Mouse (Mus musculus) midbrain, embryonic 13.5 days (tissue): ENCODE results near the gene Ube4a. TPM values are rescaled to one million over a fixed set of nuclear protein-coding genes. Genes with fewer than 3 reads are reported as not detected.

Experiments used
- ATAC-seq: fragments of 200-750 bp; cut with Nextera tagmentation; 2 replicates; pipeline ENCODE4 v1.8.0; 2017; ENCODE audit warnings: mild to moderate bottlenecking, moderate TSS enrichment, moderate library complexity
- H3K27ac ChIP-seq: fragments of 300-500 bp; sonication (generic); 2 replicates; pipeline ENCODE4 v1.5.1; 2015; ENCODE audit warnings: inconsistent platforms, mild to moderate bottlenecking, moderate library complexity
- H3K27me3 ChIP-seq: fragments of 300-500 bp; sonication (generic); 2 replicates; pipeline ENCODE4 v1.6.1; 2015; ENCODE audit warnings: mild to moderate bottlenecking, inconsistent platforms
- H3K36me3 ChIP-seq: fragments of 300-500 bp; sonication (generic); 2 replicates; pipeline ENCODE4 v1.6.1; 2015; ENCODE audit warnings: mild to moderate bottlenecking, inconsistent platforms
- H3K4me1 ChIP-seq: fragments of 300-500 bp; sonication (generic); replicated peaks from 2 replicates; pipeline ENCODE4 v1.6.1; 2015; ENCODE audit warnings: inconsistent platforms
- H3K4me2 ChIP-seq: fragments of 300-500 bp; sonication (generic); replicated peaks from 2 replicates; pipeline ENCODE4 v1.6.1; 2015; ENCODE audit warnings: moderate library complexity, mild to moderate bottlenecking, inconsistent platforms
- H3K4me3 ChIP-seq: fragments of 300-500 bp; sonication (generic); replicated peaks from 2 replicates; pipeline ENCODE4 v1.5.1; 2015; ENCODE audit warnings: mild to moderate bottlenecking, inconsistent platforms
- H3K9ac ChIP-seq: fragments of 300-500 bp; sonication (generic); replicated peaks from 2 replicates; pipeline ENCODE4 v1.6.1; 2015; ENCODE audit warnings: mild to moderate bottlenecking, inconsistent platforms
- H3K9me3 ChIP-seq: fragments of 300-500 bp; sonication (generic); 2 replicates; pipeline ENCODE4 v1.6.1; 2016; ENCODE audit warnings: mild to moderate bottlenecking, inconsistent platforms
- WGBS: fragments of 180-500 bp; shearing (Covaris S2); methylation state at CpG from one replicate; pipeline ENCODE4 v1.1.7; 2015; 5-methylcytosine and 5-hydroxymethylcytosine counted together
- polyA plus RNA-seq: library from polyadenylated mRNA; unstranded; fragments of >200 nt; fragmentation: Nextera tagmentation; extraction: Ambion mirVana; gene quantifications from 2 replicates; pipeline ENCODE4 v1.2.1, GENCODE M21; 2015

Gene Ube4a
- polyA plus RNA-seq, 1 experiment from 2014 or later: 36.9 TPM

DNA sequence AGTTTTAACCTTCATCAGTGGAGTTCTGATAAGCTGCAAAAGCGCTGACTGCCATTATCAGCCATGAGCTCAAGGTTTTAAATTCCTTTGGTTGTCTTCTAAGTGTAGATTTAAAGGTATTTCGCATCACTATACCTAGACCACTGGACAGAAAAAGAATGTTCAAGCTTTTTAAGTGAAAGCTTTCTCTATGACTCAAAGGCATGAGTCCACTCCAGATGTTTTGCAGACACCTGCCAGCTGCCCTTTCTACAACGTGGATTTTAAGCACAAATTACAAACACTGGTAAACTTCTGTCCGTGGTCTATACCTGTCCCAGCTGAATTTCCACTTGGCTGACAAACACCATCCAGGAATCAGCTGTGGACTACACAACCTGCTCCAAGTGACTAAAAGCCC, 29.6 kb upstream of the Ube4a start:
- Histone ChIP-seq H3K4me1 (no peaks in the 10 kb centered on the region), H3K27ac (no peak overlapping the region), H3K9ac (no peak overlapping the region), H3K36me3 (no peaks in the 10 kb centered on the region), H3K4me3 (no peak overlapping the region), H3K9me3 (no peaks in the 10 kb centered on the region), H3K27me3 (no peaks in the 10 kb centered on the region), H3K4me2 (no peak overlapping the region)
- 80% methylated on average over 4 of the region's 4 CpGs for WGBS
- ATAC-seq: no peak

DNA sequence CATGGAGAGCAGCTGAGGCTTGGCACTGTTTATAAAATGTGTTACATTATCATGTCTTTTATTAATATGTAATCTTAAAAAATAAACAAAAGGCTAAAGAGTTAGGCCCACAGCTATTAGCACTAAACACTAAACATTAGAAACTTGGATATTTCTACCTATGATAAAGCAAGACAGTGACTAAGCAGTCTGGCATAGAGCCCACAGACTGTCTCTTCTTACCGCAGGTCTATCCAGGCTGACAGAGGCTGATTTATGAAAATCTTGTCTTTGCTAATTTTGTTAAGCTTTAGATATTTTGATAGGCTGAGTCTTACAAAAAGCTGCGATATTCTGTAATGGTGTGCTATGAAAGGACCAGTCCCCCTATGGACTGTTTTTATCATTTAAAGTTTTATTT, 27.9 kb upstream of the Ube4a start:
- no peaks in the 10 kb centered on the region for H3K4me1 ChIP-seq
- H3K36me3 ChIP-seq: no peaks in the 10 kb centered on the region
- H3K4me3 ChIP-seq: no peak overlapping the region
- no peak overlapping the region for H3K9ac ChIP-seq
- H3K27me3 ChIP-seq: no peaks in the 10 kb centered on the region
- no peak overlapping the region for H3K27ac ChIP-seq
- H3K4me2 ChIP-seq: no peak overlapping the region
- ATAC-seq: no peak
- no peaks in the 10 kb centered on the region for H3K9me3 ChIP-seq
- 96% methylated on average over 2 of the region's 2 CpGs for WGBS

DNA sequence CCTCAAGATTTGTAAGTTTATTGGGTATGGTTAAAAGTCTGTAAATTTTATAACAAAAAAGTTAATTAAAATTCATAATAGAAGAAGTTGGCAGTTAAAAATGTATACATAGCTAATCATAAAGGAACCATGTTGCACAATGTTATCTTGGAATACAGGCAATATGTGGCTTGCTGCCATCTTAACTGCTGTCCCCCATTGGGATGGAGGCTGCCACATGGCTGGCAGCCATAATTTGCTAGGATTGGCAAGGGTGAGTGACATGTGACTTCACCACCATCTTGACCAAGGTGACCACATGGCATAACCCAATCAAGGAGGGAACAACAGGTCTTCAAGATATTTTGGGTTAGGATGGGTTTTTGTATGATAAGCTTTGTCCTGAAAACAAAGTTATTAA, 26.9 kb upstream of the Ube4a start:
- H3K27me3 ChIP-seq: no peaks in the 10 kb centered on the region

DNA sequence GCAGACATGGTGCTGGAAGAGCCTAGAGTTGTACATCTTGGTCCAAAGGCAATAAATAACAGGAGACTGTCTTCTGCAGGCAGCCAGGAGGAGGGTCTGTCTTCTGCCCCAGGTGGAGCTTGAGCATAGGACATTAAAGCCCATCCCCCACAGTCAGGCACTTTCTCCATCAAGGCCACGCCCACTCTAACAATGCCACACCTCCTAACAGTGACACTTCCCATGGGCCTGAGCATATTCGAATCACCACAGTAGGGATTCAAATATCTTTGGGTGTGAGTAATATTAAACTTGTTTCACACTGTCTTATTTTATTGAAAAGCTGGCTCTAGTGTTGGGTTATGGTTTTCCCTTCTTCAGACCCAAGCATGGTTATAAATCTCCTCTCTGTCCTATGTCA, 26.4 kb upstream of the Ube4a start:
- no peak overlapping the region for H3K9ac ChIP-seq
- 88% methylated on average over 2 of the region's 2 CpGs for WGBS
- no peak for ATAC-seq
- H3K27me3 ChIP-seq: no peaks in the 10 kb centered on the region
- H3K36me3 ChIP-seq: no peaks in the 10 kb centered on the region
- H3K27ac ChIP-seq: no peak overlapping the region
- no peaks in the 10 kb centered on the region for H3K4me1 ChIP-seq
- H3K9me3 ChIP-seq: no peaks in the 10 kb centered on the region
- H3K4me2 ChIP-seq: no peak overlapping the region
- H3K4me3 ChIP-seq: no peak overlapping the region

More for the DNA sequence above, 26.9 kb upstream of the Ube4a start:
- no peaks in the 10 kb centered on the region for H3K4me1 ChIP-seq
- no peaks in the 10 kb centered on the region for H3K36me3 ChIP-seq
- no peaks in the 10 kb centered on the region for H3K9me3 ChIP-seq
- no peak overlapping the region for H3K27ac ChIP-seq
- no peak overlapping the region for H3K4me3 ChIP-seq
- H3K9ac ChIP-seq: no peak overlapping the region
- ATAC-seq: no peak
- H3K4me2 ChIP-seq: no peak overlapping the region

- WGBS: 80% methylated on average over 5 of the region's 5 CpGs
- no peak overlapping the region for H3K4me2 ChIP-seq
- no peak overlapping the region for H3K9ac ChIP-seq
- no peaks in the 10 kb centered on the region for H3K36me3 ChIP-seq
- H3K27me3 ChIP-seq: no peaks in the 10 kb centered on the region
- ATAC-seq: no peak
- H3K4me1 ChIP-seq: no peaks in the 10 kb centered on the region
- H3K9me3 ChIP-seq: no peaks in the 10 kb centered on the region
- no peak overlapping the region for H3K4me3 ChIP-seq
- H3K27ac ChIP-seq: no peak overlapping the region
Observed at GRCm38 (mm10) chr9:44986976-44987375, 21.6 kb upstream of the Ube4a start.

DNA sequence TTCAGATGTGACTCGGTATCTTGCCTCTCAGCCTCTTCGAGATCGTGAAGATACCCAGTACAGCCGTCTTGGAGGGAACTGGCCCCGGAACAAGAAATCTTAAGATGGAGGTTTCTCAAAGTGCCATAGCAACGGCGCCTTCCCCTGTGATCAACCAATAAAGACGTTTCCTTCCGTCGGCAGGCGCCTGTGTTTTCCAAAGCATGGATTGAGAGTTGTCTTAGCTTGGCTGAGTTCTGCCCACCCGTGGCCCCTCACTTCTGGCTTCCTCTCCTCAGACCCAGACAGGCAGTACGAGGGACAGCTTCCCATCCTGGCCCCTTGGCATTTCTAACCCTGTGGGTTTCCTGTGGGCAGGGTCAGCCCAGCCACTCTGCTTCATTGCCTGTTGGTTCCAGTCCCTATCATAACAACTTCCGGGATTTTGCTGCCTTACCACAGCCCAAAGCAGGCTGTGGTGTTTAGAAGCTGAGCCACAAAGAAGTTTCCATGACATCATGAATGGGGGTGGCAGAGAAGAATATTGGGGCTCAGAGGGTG, 20.9 kb upstream of the Ube4a start:
- WGBS: 49% methylated on average over 14 of the region's 14 CpGs

DNA sequence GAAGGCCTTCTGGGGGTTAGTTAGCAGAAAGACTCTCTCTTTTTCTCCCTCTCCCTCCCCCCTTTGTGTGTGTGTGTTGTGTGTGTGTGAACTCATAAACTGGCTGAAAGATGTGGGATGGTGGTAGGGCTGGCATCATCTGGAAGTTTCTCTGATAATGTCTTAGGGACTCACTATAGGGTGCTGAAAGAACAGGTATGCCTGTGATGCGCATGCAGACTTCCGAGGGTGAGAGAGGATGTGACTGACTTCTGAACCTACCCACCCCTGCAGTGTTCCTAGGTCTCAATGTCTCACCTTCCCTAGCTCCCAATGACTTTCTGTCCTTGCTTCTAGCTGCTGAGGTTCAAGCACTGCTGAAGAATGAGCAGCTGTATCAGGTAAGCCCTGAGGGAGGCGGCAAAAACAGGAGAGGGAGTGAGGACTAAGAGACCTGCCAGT, 20.3 kb upstream of the Ube4a start:
- 83% methylated on average over 3 of the region's 3 CpGs for WGBS

More for the DNA sequence above, 20.9 kb upstream of the Ube4a start:
- Histone ChIP-seq H3K4me2 (no peak overlapping the region), H3K9me3 (no peaks in the 10 kb centered on the region), H3K36me3 (no peaks in the 10 kb centered on the region), H3K9ac (no peak overlapping the region), H3K4me1 (no peaks in the 10 kb centered on the region), H3K27me3 (no peaks in the 10 kb centered on the region), H3K4me3 (no peak overlapping the region), H3K27ac (no peak overlapping the region)
- ATAC-seq: no peak

DNA sequence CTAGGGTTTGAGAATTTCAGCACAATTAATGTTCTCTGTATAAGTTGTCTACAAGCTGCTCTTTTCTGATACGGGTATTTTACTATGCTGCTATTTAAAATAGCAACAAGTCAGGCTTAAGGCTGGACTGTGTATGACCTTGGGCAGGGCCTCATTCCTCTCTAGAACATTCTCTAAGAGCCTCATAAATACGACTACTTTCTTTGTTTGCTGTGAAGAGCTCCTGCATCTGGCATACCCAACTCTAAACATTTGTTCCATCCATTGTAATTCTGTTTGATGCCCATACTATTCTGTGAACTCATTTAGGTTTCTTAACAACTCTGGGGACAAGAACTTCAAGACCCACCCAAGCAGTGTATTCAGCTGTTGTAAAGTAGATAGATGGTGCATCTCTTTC, 17.6 kb upstream of the Ube4a start:
- H3K9me3 ChIP-seq: no peaks in the 10 kb centered on the region
- no peak overlapping the region for H3K4me3 ChIP-seq
- H3K36me3 ChIP-seq: no peaks in the 10 kb centered on the region
- no peak overlapping the region for H3K27ac ChIP-seq
- H3K4me2 ChIP-seq: no peak overlapping the region
- H3K9ac ChIP-seq: no peak overlapping the region
- H3K4me1 ChIP-seq: no peaks in the 10 kb centered on the region
- H3K27me3 ChIP-seq: 0 out of 2 replicates have a peak, but pooled peaks cover 5% of the 10 kb centered on the region
- no peak for ATAC-seq
- WGBS: 85% methylated on average over 2 of the region's 2 CpGs

More for the DNA sequence above, 20.3 kb upstream of the Ube4a start:
- no peaks in the 10 kb centered on the region for H3K9me3 ChIP-seq
- H3K27me3 ChIP-seq: no peaks in the 10 kb centered on the region
- H3K4me3 ChIP-seq: no peak overlapping the region
- H3K27ac ChIP-seq: no peak overlapping the region
- H3K36me3 ChIP-seq: no peaks in the 10 kb centered on the region
- no peaks in the 10 kb centered on the region for H3K4me1 ChIP-seq
- no peak for ATAC-seq
- H3K4me2 ChIP-seq: no peak overlapping the region
- no peak overlapping the region for H3K9ac ChIP-seq

DNA sequence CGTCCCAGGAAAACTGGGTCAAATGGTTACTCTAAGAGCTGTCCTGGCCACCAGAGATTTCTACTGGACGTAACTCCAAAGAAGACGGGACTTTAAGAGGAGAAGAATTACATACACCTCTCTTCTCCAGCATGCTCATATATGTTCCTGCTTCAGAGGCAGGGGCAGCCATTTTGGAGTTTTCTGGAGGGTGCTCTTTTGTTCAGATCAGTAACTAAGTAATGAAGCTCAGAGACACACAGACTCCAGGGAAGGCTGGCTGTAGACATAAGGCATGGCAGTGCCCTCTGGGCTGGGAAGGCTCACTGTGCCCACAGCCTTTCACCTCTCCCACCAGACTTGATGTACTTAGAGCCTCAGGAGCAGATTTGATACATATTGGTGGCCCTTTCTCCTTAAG, 17.1 kb upstream of the Ube4a start:
- Histone ChIP-seq H3K27me3 (0 out of 2 replicates have a peak, but pooled peaks cover 5% of the 10 kb centered on the region), H3K27ac (no peak overlapping the region), H3K36me3 (no peaks in the 10 kb centered on the region), H3K4me1 (no peaks in the 10 kb centered on the region), H3K9ac (no peak overlapping the region), H3K4me3 (no peak overlapping the region), H3K9me3 (no peaks in the 10 kb centered on the region), H3K4me2 (no peak overlapping the region)
- no peak for ATAC-seq
- 91% methylated on average over 3 of the region's 3 CpGs for WGBS

- Histone ChIP-seq H3K4me3 (no peak overlapping the region), H3K9me3 (no peaks in the 10 kb centered on the region), H3K9ac (no peak overlapping the region), H3K36me3 (no peaks in the 10 kb centered on the region), H3K27me3 (0 out of 2 replicates have a peak, but pooled peaks cover 5% of the 10 kb centered on the region), H3K4me1 (no peaks in the 10 kb centered on the region), H3K4me2 (no peak overlapping the region), H3K27ac (no peak overlapping the region)
- no peak for ATAC-seq
- WGBS: 93% methylated on average over 8 of the region's 8 CpGs
Observed at GRCm38 (mm10) chr9:44982081-44982480, 16.7 kb upstream of the Ube4a start.

GRCm38 (mm10) chr9:44981676-44982075, 16.3 kb upstream of the Ube4a start, which contains the start of gene Cd3d:
TSS of gene Cd3d (plus strand) at chr9:44981786.
- no peak for ATAC-seq
- no peaks in the 10 kb centered on the region for H3K36me3 ChIP-seq
- H3K4me1 ChIP-seq: no peaks in the 10 kb centered on the region
- H3K4me3 ChIP-seq: no peak within 1 kb of the TSS
- H3K27ac ChIP-seq: no peak within 1 kb of the TSS
- H3K27me3 ChIP-seq: 0 out of 2 replicates have a peak, but pooled peaks cover 5% of the 10 kb centered on the region
- H3K9me3 ChIP-seq: no peaks in the 10 kb centered on the region
- H3K9ac ChIP-seq: no peak within 1 kb of the TSS
- 81% methylated on average over 4 of the region's 4 CpGs for WGBS
- H3K4me2 ChIP-seq: no peak within 1 kb of the TSS

DNA sequence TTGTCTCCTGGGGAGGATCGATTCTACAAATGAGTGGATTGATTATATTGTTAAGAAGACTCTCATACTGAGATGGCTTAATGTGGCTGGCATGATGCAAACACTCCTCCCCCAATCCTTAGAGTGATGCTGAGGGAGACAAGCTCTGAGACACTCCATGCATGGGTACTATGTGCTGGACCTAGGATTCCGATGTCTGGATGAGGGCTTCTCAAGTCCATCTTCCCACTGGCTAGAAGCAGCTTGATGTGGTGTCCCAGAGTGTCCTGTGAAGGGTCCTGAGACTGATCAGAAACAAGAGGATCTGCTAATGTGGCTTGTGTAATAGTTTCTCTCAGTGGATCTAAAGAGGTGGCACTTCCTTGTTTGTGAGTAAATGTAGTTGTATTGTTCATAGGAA, 15.7 kb upstream of the Ube4a start:
- H3K9ac ChIP-seq: no peak overlapping the region
- no peaks in the 10 kb centered on the region for H3K4me1 ChIP-seq
- H3K27ac ChIP-seq: no peak overlapping the region
- H3K9me3 ChIP-seq: no peaks in the 10 kb centered on the region
- 91% methylated on average over 2 of the region's 2 CpGs for WGBS
- no peaks in the 10 kb centered on the region for H3K36me3 ChIP-seq
- no peak overlapping the region for H3K4me3 ChIP-seq
- ATAC-seq: no peak
- H3K27me3 ChIP-seq: 0 out of 2 replicates have a peak, but pooled peaks cover 5% of the 10 kb centered on the region
- H3K4me2 ChIP-seq: no peak overlapping the region

DNA sequence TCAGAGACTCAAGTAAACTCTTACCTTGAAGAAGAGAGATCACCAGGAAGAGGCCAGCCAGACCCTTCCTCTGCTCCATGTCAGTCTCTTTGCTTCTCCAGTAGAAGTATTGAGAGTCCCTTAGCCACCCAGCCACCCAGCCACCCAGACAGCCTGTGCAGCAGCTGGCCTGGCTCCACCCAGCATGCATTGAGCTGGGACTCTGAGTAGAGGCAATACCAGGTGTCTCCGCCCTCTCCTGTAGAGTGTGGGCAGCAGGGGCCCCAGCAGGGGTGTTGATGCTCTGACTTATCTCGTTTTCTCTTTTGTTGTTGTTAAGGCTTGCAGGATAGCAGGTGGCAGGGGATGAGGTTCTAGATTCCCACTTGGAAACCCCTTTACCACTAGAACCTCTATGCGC, 14.8 kb upstream of the Ube4a start, which contains the start of gene Cd3g:
Gene Cd3g (minus strand): TSS at position 190 of the 400 bp plus-strand sequence.
- H3K36me3 ChIP-seq: no peaks in the 10 kb centered on the region
- no peak within 1 kb of the TSS for H3K4me3 ChIP-seq
- ATAC-seq: no peak
- H3K27me3 ChIP-seq: 0 out of 2 replicates have a peak, but pooled peaks cover 5% of the 10 kb centered on the region
- no peak within 1 kb of the TSS for H3K27ac ChIP-seq
- no peak within 1 kb of the TSS for H3K4me2 ChIP-seq
- 66% methylated on average over 3 of the region's 3 CpGs for WGBS
- H3K4me1 ChIP-seq: no peaks in the 10 kb centered on the region
- H3K9ac ChIP-seq: no peak within 1 kb of the TSS
- no peaks in the 10 kb centered on the region for H3K9me3 ChIP-seq
